Mouse (Mus musculus): ENCODE results near the gene Msantd4. TPM values are rescaled to one million over a fixed set of nuclear protein-coding genes. Genes with fewer than 3 reads are reported as not detected.
"Not testable (repeated sequence)": the region's sequence is repeated elsewhere in the genome, so short reads cannot be mapped to it uniquely, and the experiment has no call there.

Gene Msantd4
- 63.8 and 67.2 TPM in 2 replicates for polyA plus RNA-seq (2014; fragmentation: Nextera tagmentation; extraction: Ambion mirVana)

GRCm38 (mm10) chr9:4375828-4376639 is at the start of gene Msantd4:
Msantd4 (plus strand) TSS chr9:4376562.
- H3K4me3 ChIP-seq (ENCODE audit: low read depth, low read length), result peak within 1 kb of the TSS; percentile 63
- no peaks in the 10 kb centered on the region for H3K4me1 ChIP-seq (ENCODE audit: control insufficient read depth, insufficient read depth, low read length)
- WGBS, result 3% methylated on average over 31 of the region's 31 CpGs
- DNase-seq (ENCODE audit: low spot score) (peak; percentile 95), ATAC-seq (ENCODE audit: insufficient number of reproducible peaks, low FRiP score, low TSS enrichment, low read depth) (peak; percentile 100)
- H3K9ac ChIP-seq (ENCODE audit: low read length), result peak within 1 kb of the TSS; percentile 77
- H3K9me3 ChIP-seq (ENCODE audit: control insufficient read depth, low read length), result no peaks in the 10 kb centered on the region
- no peaks in the 10 kb centered on the region for H3K27me3 ChIP-seq (ENCODE audit: control insufficient read depth, insufficient read depth, low read length)
- H3K36me3 ChIP-seq (ENCODE audit: control insufficient read depth, insufficient read depth, low read length), result no peaks in the 10 kb centered on the region
- 0 out of 2 replicates have a peak within 1 kb of the TSS, but pooled peaks have one; percentile 12 for H3K27ac ChIP-seq (replicated peaks; ENCODE audit: low read depth, low read length)
- H3K4me2 ChIP-seq (ENCODE audit: low read depth, severe bottlenecking), result peak within 1 kb of the TSS; percentile 56

DNA sequence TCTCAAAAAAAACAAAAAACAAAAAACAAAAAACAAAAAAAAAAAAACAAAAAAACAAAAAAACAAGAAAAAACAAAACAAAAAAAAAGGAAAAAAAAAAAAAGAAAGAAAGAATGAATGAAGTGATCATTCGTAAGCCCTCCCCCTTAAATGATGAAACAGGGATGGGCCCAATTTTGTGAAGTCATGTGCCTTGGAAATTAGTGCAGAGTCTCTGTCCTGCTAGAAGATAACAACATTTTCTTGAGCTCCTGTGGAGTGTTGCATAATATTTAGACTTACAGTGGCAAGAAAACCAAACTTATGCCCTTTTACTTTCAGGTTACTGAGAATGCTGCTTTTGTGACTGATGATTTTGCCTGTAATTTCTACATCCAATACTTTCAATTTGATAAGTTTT is 23.2 kb upstream of the Msantd4 start:
- no peak overlapping the region for H3K4me2 ChIP-seq (ENCODE audit: low read depth, severe bottlenecking)
- H3K27ac ChIP-seq (replicated peaks; ENCODE audit: low read depth, low read length), result no peak overlapping the region
- WGBS, result 84% methylated on average over 1 of the region's 1 CpGs

DNA sequence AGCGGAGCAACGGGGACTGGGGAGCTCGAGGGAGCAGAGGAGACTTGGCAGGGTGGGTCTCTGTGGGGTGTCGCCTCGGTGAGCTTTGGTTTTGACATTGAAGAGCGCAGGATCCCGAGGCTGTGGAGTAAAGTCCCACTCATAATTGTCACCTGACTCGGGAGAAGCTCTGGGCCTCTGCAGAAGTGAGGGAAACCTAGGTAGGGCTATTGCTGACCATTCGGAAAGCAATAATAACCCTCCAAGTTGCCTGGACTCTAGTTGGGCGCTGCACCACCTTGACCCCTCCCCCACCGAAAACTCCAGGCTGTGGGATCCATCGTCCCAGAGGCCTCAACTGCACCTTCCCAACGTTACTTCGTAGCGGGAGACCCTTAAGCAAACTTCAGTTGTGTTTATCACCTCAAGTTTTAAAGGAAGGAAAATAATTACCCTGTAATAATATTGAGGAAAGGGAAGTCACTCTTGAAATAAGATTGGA is 318 bp downstream of the Msantd4 start:
- no peaks in the 10 kb centered on the region for H3K9me3 ChIP-seq (ENCODE audit: control insufficient read depth, low read length)
- 0 out of 2 replicates have a peak overlapping the region, but pooled peaks have one; percentile 12 for H3K27ac ChIP-seq (replicated peaks; ENCODE audit: low read depth, low read length)
- peak overlapping the region; percentile 63 for H3K4me3 ChIP-seq (ENCODE audit: low read depth, low read length)
- H3K4me1 ChIP-seq (ENCODE audit: control insufficient read depth, insufficient read depth, low read length), result no peaks in the 10 kb centered on the region
- ATAC-seq (ENCODE audit: insufficient number of reproducible peaks, low FRiP score, low TSS enrichment, low read depth) (peak; percentile 72), DNase-seq (ENCODE audit: low spot score) (no peak)
- peak overlapping the region; percentile 56 for H3K4me2 ChIP-seq (ENCODE audit: low read depth, severe bottlenecking)
- peak overlapping the region; percentile 77 for H3K9ac ChIP-seq (ENCODE audit: low read length)
- under 1% methylated on average over 15 of the region's 15 CpGs for WGBS
- H3K27me3 ChIP-seq (ENCODE audit: control insufficient read depth, insufficient read depth, low read length), result no peaks in the 10 kb centered on the region
- H3K36me3 ChIP-seq (ENCODE audit: control insufficient read depth, insufficient read depth, low read length), result no peaks in the 10 kb centered on the region

More for the DNA sequence above, 23.2 kb upstream of the Msantd4 start:
- no peaks in the 10 kb centered on the region for H3K36me3 ChIP-seq (ENCODE audit: control insufficient read depth, insufficient read depth, low read length)
- no peaks in the 10 kb centered on the region for H3K4me1 ChIP-seq (ENCODE audit: control insufficient read depth, insufficient read depth, low read length)
- no peaks in the 10 kb centered on the region for H3K9me3 ChIP-seq (ENCODE audit: control insufficient read depth, low read length)
- no peak overlapping the region for H3K9ac ChIP-seq (ENCODE audit: low read length)
- no peak overlapping the region for H3K4me3 ChIP-seq (ENCODE audit: low read depth, low read length)
- no peak for DNase-seq (ENCODE audit: low spot score)
- no peak for ATAC-seq (ENCODE audit: insufficient number of reproducible peaks, low FRiP score, low TSS enrichment, low read depth)
- H3K27me3 ChIP-seq (ENCODE audit: control insufficient read depth, insufficient read depth, low read length), result no peaks in the 10 kb centered on the region

DNA sequence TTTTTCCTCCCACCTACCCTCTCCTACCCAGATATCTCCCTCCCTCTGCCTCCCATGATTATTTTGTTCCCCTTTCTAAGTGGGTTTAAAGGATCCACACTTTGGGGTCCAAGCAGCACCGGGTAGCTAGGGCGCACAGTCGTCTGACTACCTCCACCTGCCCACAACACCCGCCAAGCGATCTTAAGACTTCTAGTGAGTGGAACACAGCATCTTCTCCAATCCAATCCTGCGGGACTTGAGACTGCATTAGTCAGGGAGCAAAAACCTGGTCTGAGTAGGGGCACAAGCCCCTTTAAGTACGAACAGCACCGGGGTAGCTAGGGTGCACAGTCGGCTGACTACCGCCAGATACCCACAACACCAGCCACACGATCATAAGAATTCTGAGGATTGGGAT is 24.4 kb downstream of the Msantd4 start:
- H3K9ac ChIP-seq (ENCODE audit: low read length); H3K27ac ChIP-seq (replicated peaks; ENCODE audit: low read depth, low read length); ATAC-seq (ENCODE audit: insufficient number of reproducible peaks, low FRiP score, low TSS enrichment, low read depth); H3K4me2 ChIP-seq (ENCODE audit: low read depth, severe bottlenecking); DNase-seq (ENCODE audit: low spot score); H3K4me1 ChIP-seq (ENCODE audit: control insufficient read depth, insufficient read depth, low read length); H3K9me3 ChIP-seq (ENCODE audit: control insufficient read depth, low read length); H3K27me3 ChIP-seq (ENCODE audit: control insufficient read depth, insufficient read depth, low read length); H3K36me3 ChIP-seq (ENCODE audit: control insufficient read depth, insufficient read depth, low read length); H3K4me3 ChIP-seq (ENCODE audit: low read depth, low read length): not testable (repeated sequence)
- 94% methylated on average over 11 of the region's 11 CpGs for WGBS

Small RNA genes lying within 50 kb of the gene (microRNA-seq; reads per million reads assigned to microRNA genes)
- not detected for gene Gm23992

Other genes starting within 250 kb of the Msantd4 start
- 36.8 and 38.9 TPM in 2 replicates for gene Aasdhppt, start 67.1 kb upstream of the Msantd4 start, polyA plus RNA-seq (2014; fragmentation: Nextera tagmentation; extraction: Ambion mirVana)
- gene Kbtbd3, start 66.7 kb upstream of the Msantd4 start, polyA plus RNA-seq (2014; fragmentation: Nextera tagmentation; extraction: Ambion mirVana), result 6.7 and 7.0 TPM in 2 replicates